Mouse (Mus musculus) NIH3T3 (cell line): ENCODE measurements around the gene Fry.
A peak's percentile ranks its signal among the peaks of the same experiment; 100 is the strongest.

Experiments
- DNase-seq: peaks from one replicate; pipeline ENCODE4 v3.0.0-alpha.2; 2012; ENCODE audit warnings: low read depth

The Fry gene

DNA sequence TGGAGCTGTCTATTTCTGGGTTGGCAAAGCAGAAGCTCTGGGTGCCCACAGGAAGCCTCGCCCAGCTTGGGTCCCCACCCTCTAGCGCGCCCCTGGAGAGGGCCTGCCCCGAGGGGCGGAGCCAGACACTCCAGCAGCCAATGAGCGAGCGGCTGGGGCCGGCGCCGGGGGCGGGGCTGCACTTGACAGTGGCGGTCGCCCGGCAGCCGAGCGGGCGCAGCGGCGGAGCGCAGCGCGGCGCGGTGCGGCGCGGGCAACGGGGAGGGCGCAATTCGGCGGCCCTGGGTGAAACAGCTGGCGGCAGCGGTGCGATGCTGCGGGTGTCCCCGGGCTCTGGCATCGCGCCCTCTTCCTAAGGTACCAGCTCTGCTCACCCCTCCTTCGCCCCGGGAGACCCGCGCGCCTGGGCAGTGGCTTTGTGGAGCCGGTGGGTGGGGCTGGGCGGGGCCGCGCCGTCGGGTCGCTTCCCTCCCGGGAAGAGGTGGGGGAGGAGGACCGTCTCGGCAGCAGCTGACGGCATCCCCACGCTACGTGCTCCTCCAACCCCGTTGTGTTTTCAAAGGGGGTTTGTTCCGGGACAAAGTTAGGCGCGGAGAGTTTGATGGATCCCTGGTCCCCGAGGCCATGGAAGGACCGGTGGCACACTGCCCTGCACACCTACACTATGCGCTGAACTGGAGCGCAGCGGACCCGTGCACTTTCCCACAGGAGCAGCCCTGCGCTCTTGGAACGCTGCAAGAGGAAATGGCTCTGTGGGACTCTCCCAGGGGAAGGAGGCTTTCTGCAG lies at the start of gene Fry:
Gene Fry, plus strand, starts transcription at position 191 of the 787 bp plus-strand sequence.
- DNase-seq: no peak

DNA sequence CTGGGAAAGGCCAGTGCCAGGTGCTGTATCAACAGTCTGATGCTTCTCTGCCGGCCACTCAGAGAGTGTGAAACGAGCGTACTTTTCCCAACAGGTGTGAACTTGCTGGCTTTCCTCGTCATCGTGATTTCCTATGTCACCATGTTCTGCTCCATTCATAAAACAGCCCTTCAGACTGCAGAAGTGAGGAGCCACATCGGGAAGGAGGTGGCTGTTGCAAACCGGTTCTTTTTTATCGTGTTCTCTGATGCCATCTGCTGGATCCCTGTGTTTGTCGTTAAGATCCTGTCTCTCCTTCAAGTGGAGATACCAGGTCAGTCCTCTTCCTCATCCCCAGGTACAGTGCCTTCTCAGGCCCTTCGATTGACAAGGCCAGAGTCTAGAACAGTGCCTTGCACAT lies 48.4 kb upstream of the Fry start:
- peak; percentile 11 for DNase-seq

DNA sequence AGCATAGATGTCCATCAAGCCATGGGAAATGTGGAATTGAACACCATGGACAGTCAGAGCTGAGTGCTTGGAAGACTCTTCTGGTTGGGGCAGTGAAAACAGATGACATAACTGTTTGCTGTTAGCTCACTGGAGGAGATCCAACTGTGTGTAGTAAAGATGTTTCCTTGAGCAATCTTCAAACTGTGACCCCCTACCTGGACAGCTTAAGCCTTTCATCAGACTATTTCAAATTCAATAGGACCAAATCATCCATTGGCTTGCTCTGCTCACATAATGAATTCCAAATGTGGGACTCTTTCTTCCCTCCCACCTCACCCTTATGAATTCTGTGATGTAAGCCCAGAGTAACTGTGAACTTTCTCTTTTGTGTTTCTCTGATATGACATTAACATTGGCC lies 46.7 kb upstream of the Fry start:
- no peak for DNase-seq

DNA sequence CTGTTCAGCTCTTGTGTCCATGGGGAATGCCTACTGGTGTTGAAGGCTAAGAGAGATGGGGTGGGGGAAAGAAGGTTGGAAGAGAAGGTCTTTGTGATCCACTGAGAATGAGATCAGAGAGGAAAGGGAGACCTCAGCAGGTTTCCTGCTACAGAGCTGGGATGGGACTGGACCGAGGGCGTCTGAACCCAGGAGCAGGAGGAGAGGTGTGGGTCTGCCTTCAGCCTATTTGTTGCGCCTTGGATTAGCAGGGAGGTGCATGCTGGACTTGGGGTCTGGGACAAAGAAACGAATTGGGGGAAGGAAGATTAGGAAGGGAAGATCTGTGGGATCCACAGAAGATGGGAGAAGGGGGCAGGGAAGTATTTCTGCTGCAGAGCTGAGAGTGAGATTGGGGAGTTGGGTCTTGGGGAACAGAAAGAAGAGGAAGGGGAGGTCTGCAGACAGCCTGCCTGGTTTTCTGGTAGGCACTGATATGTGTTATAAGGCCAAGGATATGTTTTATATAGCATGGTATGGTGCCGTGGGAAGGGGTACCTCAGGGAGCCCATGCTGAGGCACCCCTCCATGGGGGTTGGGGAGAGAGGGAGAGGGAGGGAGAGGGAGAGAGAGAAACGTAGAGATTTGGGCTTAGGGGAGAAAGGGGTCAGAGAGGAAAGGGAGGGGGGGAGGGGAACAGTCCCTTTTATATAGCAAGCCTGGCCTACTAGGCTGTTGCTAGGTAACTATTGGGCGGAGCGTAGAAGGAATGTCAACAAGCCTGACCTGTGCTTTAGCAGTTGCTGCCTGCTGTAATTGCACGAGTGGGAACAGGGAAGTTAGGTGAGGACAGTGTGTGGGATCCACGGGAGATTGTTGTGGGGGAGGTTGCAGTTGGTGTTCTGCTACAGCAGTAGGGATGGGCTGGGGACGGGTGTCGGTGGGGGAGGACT lies 38.3 kb upstream of the Fry start:
- DNase-seq: no peak

DNA sequence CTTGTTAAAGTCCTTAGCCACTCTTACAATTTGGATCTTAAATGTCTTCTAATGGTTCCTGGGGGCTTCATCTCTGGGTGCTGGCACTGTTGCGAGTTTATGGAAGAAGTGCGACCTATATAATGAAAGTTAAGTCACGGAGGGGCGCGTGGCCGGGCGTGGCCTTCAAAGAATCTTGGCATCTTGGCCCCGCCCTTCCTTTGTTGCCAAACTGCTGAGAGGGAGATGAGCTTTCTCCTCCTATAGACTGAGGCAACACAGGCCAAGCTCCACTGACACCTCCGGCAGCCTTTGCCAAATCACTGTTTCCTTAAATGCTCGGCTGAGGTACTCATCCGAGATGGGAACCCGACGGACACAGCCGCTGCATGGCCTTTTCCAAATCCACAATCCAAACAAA lies 35.7 kb upstream of the Fry start:
- DNase-seq: no peak

DNA sequence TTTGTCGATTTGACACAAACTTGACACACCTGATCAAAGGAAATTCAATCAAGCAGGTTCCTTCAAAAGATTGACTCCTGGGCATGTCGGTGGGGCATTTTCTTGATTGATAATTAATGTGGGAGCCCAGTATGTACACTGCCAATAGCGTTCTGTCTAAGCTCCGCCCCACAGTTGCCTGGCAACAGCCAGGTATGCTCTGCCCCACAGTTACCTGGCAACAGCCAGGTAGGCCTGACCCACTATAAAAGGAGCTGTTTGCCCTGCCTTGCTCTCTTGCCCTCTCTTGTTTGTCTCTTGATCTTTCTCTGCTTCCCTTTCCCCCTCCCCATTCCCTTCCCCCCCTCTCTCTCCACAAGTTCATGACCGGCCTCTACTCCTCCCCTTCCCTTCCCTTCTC lies 35.3 kb upstream of the Fry start:
- DNase-seq: no peak

DNA sequence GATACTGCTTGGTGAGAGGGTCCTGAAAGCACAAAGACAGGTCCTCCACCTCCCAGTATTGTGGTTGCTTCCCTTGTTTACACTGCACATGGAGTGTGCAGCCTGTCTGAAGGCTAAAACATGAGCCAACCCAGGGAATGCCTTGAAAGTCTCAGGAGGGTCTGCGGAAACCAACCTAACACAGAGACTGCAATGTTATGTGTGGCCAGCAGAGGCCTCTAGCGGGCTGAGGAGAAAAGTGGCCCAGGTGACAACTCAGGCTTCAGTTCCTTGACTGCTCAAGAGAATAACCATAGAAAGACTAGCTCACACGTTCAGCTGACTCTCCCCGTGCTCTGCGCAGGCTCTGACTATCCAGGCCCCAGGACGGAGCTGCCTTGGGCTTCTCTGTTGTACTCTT lies 20.8 kb upstream of the Fry start:
- peak; percentile 39 for DNase-seq

DNA sequence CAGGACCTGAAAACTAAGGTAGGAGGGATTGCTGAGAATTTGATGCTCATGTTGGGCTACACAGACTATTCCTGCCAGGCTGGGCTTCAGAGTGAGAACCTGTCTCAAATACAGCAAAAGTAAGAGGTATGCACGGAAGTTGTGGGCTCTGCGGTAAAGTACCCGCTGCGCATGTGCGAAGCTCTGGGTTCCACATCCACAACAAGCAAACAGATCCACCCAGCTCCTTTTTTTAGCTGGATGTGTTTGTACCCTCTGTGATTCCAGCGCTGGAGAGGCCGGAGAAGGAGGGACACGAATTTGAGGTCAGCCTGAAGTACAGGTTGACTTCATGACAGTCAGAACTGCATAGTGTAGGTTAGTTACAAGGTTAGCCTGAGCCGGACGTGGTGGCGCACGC lies 19.7 kb upstream of the Fry start:
- no peak for DNase-seq

DNA sequence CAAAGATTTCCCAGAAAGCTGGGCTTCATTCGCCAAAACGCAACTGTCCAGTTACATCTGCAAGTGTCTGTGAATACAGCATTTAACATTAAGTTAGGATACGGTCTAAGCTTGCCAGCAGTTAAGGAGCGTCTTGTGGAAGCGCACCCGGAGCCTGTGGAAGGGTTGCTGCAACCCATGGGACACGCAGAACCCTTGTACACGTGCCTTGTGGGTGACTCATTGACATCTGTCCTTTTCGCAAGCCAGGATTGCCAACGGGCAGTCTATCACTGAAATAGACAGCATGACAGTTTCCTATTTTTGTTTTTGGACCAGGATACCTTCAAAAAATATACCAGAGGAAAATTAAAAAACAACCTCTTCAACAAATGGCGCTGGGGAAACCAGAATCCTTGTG lies 16.7 kb upstream of the Fry start:
- no peak for DNase-seq

DNA sequence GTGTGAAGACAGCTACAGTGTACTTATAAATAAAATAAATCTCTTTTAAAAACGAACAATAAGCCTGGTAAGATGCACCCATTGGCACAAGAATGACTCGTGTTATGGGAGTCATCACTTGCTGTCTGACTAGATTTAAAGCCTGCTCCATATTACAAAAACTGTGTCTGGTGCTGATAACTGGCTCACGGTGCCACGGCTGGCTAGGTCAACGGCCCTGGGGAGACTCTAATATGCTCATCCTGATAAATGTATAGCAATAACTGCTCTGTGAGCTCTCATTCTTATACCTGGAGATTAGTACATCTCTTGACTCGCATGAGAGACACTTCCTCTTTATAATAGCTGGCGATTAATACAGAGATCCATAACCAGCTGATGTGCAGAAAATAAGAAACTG lies 12.1 kb upstream of the Fry start:
- no peak for DNase-seq

DNA sequence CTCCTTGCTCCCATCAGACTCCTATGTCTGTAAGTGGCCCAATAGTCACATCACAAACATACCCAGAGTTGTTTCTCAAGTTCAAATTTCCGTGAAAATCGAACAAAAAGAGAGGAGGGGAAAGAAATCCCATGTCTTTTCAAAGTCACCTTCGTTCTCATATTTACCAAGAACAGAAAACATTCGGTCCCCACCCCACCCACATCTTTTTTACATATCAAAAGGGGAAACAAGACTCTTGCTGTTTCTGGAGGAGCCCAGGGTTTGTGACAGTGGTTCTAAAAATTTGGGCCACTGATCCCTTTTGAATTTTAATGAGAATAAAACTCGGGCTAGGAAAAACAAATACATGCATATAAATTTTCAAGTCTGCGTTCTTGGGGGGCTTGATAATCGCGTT lies 7.2 kb upstream of the Fry start:
- no peak for DNase-seq

DNA sequence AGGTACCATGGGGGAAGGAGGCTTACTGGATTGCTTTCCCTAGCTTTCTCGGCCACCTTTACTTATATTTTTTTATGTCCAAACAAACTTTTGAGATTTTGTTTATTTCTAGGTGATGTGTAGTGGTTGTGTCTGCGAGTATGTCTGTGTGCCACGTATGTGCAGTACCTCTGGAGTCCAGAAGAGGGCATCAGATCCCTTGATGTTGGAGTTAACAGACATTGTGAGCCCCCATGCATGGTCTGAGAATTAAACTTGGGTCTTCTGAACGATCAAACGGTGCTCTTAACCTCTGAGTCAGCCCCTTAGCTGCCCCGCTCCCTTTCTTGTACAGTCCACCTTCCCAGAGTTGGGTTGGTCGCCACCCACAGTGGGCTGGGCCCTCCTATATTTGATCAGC lies 4.4 kb upstream of the Fry start:
- DNase-seq: no peak

DNA sequence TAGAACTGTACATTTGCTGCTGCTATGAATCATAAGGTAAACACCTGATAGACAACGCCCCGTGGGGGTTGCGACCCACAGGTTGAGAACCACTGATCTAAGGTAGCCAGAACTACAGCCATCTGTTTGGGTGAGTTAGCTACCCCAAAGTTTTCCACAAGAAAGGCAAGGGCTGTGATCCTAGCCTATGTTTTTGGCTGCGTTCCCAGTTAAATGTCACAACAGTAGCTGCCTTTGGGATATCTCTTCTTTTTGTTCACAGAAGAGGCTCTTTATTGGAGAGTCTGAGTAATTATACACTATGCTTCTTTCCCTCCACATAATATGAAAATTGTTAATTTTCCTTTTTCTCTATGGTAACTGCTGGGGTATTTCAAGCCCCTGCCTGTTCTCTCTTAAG lies 3.7 kb upstream of the Fry start:
- DNase-seq: no peak

DNA sequence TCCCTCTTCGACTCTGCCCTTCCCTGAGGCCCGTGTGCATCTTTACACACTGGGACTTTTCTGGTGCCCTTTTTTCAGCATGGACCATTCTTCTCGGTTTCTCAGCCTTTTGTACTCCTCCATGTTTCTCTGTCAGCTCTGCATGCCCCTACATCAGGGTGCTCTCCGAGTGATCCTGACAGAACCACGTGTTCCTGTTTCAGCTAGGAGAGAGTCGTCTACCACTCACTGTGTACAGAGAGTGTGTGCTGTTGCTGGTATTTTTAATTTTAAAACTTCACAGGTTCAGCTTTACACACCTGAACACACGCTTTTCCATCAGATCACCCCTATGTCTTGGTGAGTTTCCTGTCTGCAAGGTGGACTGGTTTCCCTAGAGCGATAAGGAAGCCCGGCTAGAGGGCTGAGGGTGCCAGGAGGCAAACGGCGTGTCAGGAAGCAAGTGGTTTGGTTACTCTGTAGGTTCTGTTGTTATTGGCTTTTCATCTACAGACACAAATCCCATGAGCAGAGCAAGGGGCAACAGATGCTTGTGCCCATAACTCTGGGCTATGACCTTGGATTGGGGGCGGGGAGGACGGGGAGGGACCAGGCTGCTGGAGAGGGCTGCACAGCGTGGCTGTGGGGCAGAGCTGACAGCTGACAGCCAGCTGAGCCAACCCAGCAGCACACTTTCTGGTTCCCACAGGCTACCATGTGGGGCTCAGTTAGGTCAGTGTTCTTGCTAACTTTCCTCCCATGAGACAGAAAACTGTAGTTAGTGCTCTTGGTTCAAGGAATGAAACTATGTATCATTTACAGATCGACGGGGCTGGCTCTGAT lies 3.0 kb upstream of the Fry start:
- no peak for DNase-seq

DNA sequence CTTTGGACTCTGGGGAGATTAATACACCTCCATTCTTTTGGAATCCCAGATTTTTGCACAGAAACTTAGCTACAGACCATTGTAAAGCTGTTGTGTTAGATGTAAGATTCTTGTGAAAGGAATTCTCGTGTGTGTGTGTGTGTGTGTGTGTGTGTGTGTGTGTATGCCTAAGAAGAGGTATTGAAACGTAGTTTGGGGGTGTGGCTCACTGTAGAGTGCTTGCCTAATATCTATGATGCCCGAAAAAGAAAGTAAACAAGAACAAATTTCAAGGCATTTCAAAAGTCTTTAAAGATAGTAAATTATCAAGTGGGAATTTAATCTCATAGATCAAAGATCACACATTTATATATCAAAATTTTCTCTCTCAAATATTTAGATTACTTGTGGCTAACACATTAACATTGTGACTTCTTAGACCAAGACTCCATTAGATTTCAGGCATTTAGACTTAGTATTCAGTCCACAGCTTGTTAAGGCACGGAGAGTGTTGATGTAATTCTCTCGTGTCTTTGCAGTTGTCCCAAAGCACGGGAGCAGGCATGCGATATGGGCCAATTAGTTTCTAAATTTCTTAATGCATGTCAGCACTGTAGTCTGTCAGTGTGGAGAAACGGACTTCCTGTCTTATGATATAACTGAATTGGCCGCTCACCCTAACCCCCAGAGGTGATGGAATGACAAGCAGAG lies 2.1 kb upstream of the Fry start:
- no peak for DNase-seq

DNA sequence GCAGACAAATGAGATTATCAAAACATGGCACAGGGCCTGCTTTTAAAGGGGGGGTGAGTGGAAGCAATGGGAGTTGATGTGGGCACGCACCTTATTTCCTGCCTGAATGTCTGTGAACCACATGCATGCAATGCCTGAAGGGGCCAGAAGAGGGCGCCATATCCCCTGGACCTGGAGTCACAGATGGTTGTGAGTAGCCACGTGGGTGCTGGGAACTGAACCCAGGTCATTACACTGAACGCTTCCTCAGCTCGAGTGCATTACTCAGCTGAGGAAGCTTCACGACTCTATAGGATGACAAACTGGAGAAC lies 1.6 kb upstream of the Fry start:
- DNase-seq: peak; percentile 6

DNA sequence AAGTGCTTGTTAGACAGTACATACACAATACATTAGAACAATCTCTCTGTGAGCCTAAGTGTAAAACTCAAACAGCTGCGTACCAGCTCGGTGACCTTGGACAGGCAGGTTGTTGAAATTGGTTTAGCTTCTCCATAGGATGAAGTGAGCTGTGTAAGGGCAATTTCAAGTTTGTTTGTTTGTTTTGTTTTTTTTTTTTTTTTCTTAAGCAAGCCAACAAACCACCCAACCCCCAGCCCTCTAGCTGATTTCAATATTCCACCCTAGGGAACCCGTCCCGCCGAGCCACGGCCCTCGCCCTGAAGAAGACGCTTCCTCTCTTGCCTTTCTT lies 356 bp upstream of the Fry start:
- no peak for DNase-seq

DNA sequence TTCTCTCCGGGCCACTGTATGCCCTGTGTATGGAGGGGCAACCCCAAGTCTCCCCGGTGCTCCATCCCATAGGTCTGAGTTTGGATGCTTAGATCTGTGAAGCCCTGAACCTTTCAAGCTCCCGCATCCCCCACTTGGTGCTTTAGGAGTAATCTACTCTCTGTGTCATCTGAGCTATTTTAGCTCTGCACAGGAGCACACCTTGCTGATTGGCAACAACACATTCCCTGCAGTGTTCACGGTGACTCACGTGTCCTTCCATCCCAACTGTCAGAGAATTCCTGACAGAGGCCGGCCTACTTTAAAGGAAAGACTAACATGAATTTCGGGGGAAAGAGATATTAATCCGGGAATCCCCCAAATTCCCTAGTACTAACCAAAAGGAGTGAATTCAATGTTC lies 2.2 kb downstream of the Fry start:
- DNase-seq: no peak

DNA sequence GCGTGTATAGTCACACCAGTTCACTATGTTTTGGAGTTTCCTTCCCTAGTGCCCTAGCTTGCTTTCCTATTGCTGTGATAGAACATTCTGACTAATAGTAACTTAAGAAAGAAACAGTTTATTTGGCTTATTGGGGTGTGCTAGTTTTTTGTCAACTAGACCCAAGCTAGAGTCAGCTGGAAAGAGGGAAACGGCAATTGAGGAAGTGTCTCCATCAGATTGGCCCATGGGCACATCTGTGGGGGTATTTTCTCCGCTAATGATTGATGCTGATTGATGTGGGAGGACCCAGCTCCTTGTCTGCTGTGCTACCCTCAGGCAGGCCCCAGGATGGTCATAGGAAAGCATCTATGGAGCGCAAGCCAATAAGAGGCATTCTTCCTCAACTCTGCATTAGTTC lies 3.6 kb downstream of the Fry start:
- no peak for DNase-seq

DNA sequence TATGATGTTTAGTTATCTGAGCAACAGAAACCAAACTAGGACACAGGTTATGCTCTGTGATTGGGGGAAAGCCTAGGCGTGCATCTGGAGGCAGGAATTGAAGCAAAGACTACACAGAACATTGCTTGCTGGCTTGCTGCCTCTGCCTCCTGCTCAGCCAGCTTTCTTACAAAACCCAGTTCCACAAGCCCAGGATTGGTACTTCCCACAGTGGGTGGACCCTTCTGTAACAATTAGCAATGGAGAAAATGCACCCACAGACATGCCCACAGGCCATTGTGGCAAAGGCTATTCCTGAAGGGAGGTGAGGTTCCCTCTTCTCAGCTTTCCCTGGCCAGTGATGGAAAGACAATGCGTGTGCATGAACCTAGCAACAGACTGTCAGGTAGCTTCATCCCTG lies 4.1 kb downstream of the Fry start:
- no peak for DNase-seq

DNA sequence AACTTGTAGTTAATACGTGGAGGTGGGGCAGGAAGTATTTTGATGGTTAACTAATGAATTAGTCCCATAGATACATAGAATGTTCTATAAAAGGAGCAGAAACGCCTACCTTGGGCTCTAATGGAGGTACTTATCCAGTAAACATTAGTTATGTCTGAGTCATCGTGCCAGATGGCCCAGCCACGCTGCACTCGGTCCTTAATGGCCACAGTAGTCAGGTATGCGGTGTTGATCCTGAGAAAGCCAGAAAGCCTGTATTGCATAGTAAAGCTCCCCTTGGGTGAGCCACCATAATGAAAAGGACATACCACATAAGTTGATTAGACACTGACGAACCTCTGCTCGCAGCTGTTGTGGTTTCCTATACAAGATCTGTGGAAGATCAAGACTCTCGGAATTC lies 7.5 kb downstream of the Fry start:
- no peak for DNase-seq

DNA sequence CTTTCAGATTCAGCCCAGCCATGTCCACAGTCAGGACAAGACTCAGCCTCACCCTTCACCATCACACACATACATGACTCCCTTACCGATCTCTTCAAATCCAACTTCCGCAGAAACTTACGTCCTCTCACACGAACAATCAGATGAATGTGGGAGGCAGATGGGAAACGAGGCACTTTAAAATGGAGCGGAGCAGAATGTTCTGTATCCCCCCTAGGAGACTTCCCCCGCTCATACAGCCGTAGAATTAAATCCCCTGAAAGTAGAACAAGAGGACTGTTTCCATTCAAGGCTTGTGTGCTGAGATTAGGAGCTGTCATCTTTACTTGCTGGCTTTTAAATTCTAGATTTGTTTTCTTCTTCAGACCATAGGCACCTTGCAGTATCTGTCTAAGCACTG lies 10.0 kb downstream of the Fry start:
- no peak for DNase-seq
